Mouse (Mus musculus) kidney, embryonic 14.5 days (tissue): ENCODE measurements at regions not wholly inside any gene's neighbourhood (a gene's known extent, or its start where the extent isn't known, plus 50 kb on each side); places are given as distances from the start of the nearest gene placed in this dataset.
A peak's percentile ranks its signal among the peaks of the same experiment; 100 is the strongest.
"Not testable (repeated sequence)": the region's sequence is repeated elsewhere in the genome, so short reads cannot be mapped to it uniquely, and the experiment has no call there.

Source experiments
- ATAC-seq: fragments of 200-750 bp; cut with Nextera tagmentation; 2 replicates; pipeline ENCODE4 v1.8.0; 2017; ENCODE audit warnings: moderate number of reproducible peaks, mild to moderate bottlenecking, moderate TSS enrichment, moderate library complexity; ENCODE audit not compliant: low FRiP score, low TSS enrichment
- H3K27ac ChIP-seq: fragments of 300-500 bp; sonication (generic); 2 replicates; pipeline ENCODE4 v1.5.1; 2014; ENCODE audit warnings: low read depth, mild to moderate bottlenecking, low read length, moderate library complexity, mixed read lengths
- H3K27me3 ChIP-seq: fragments of 300-500 bp; sonication (generic); 2 replicates; pipeline ENCODE4 v1.6.1; 2014; ENCODE audit warnings: mild to moderate bottlenecking, low read length; ENCODE audit not compliant: control insufficient read depth, insufficient read depth
- H3K36me3 ChIP-seq: fragments of 300-500 bp; sonication (generic); 2 replicates; pipeline ENCODE4 v1.6.1; 2014; ENCODE audit warnings: low read length, mixed read lengths; ENCODE audit not compliant: control insufficient read depth, insufficient read depth
- H3K4me1 ChIP-seq: fragments of 300-500 bp; sonication (generic); 2 replicates; pipeline ENCODE4 v1.6.1; 2014; ENCODE audit warnings: low read length, mixed read lengths; ENCODE audit not compliant: control insufficient read depth, insufficient read depth
- H3K4me2 ChIP-seq: fragments of 300-500 bp; sonication (generic); replicated peaks from 2 replicates; pipeline ENCODE4 v1.6.1; 2014; ENCODE audit warnings: low read depth, mild to moderate bottlenecking, low read length
- H3K4me3 ChIP-seq: fragments of 300-500 bp; sonication (generic); 2 replicates; pipeline ENCODE4 v1.5.1; 2014; ENCODE audit warnings: mild to moderate bottlenecking, low read length
- H3K9ac ChIP-seq: fragments of 300-500 bp; sonication (generic); 2 replicates; pipeline ENCODE4 v1.6.1; 2014; ENCODE audit warnings: low read depth, mild to moderate bottlenecking, low read length, moderate library complexity
- H3K9me3 ChIP-seq: fragments of 300-500 bp; sonication (generic); 2 replicates; pipeline ENCODE4 v1.6.1; 2016; ENCODE audit warnings: low read length; ENCODE audit not compliant: control insufficient read depth
- WGBS: fragments of 180-500 bp; shearing (Covaris S2); extraction: QIAGEN DNeasy Blood & Tissue Kit; methylation state at CpG from one replicate; pipeline ENCODE4 v1.1.7; 2014; 5-methylcytosine and 5-hydroxymethylcytosine counted together

DNA sequence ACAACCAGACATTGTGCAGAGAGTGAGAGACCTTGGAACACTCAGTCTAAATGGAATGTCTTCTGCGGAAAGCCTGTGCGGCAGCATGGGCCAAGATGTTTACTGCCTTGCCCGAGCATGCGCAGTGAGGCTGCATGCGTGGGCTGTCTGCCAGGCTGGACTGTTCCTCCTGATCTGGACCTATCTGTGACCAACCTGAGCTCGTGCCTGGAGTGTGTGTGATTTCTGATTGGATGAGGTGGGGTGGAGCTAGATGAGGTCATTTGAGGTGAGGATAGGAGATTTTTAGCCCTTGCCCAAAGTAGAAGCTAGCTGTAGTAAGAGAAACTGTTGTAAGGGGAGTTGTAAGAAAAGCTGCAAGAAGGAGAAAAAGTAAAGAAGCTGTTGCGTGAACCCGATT is 121.2 kb downstream of the Rps12 start:
- H3K36me3 ChIP-seq, ATAC-seq, H3K4me3 ChIP-seq, H3K9ac ChIP-seq, H3K4me2 ChIP-seq, H3K27ac ChIP-seq, H3K4me1 ChIP-seq, H3K9me3 ChIP-seq, H3K27me3 ChIP-seq: not testable (repeated sequence)
- WGBS = 90% methylated on average over 8 of the region's 8 CpGs

- Histone ChIP-seq H3K9ac (no peak overlapping the region), H3K4me1 (no peaks in the 10 kb centered on the region), H3K4me3 (no peak overlapping the region), H3K4me2 (no peak overlapping the region), H3K36me3 (no peaks in the 10 kb centered on the region), H3K9me3 (no peaks in the 10 kb centered on the region), H3K27ac (no peak overlapping the region), H3K27me3 (no peaks in the 10 kb centered on the region)
- ATAC-seq = no peak
- 87% methylated on average over 4 of the region's 4 CpGs for WGBS
Observed at GRCm38 (mm10) chr10:23626201-23626600, 160.9 kb downstream of the Rps12 start.

GRCm38 (mm10) chr10:23612030-23612429 is 175.0 kb downstream of the Rps12 start:
- no peaks in the 10 kb centered on the region for H3K36me3 ChIP-seq
- no peak overlapping the region for H3K9ac ChIP-seq
- no peaks in the 10 kb centered on the region for H3K27me3 ChIP-seq
- WGBS = 88% methylated on average over 2 of the region's 2 CpGs
- no peaks in the 10 kb centered on the region for H3K4me1 ChIP-seq
- no peak for ATAC-seq
- H3K9me3 ChIP-seq = no peaks in the 10 kb centered on the region
- no peak overlapping the region for H3K4me2 ChIP-seq
- H3K27ac ChIP-seq = no peak overlapping the region
- no peak overlapping the region for H3K4me3 ChIP-seq

GRCm38 (mm10) chr10:23611183-23611582 is 175.9 kb downstream of the Rps12 start:
- Histone ChIP-seq H3K4me1 (no peaks in the 10 kb centered on the region), H3K4me3 (no peak overlapping the region), H3K4me2 (no peak overlapping the region), H3K9ac (no peak overlapping the region), H3K36me3 (no peaks in the 10 kb centered on the region), H3K27me3 (no peaks in the 10 kb centered on the region), H3K27ac (no peak overlapping the region), H3K9me3 (no peaks in the 10 kb centered on the region)
- WGBS = 41% methylated on average over 9 of the region's 9 CpGs
- peak; percentile 16; the same call in 1 of the 2 replicates for ATAC-seq

- 76% methylated on average over 6 of the region's 6 CpGs for WGBS
- no peak overlapping the region for H3K4me2 ChIP-seq
- H3K9me3 ChIP-seq = no peaks in the 10 kb centered on the region
- H3K36me3 ChIP-seq = no peaks in the 10 kb centered on the region
- no peaks in the 10 kb centered on the region for H3K27me3 ChIP-seq
- no peaks in the 10 kb centered on the region for H3K4me1 ChIP-seq
- no peak overlapping the region for H3K4me3 ChIP-seq
- H3K27ac ChIP-seq = no peak overlapping the region
- peak; percentile 20; the same call in 1 of the 2 replicates for ATAC-seq
- H3K9ac ChIP-seq = no peak overlapping the region
Observed at GRCm38 (mm10) chr10:23610485-23610884, 176.6 kb downstream of the Rps12 start.

DNA sequence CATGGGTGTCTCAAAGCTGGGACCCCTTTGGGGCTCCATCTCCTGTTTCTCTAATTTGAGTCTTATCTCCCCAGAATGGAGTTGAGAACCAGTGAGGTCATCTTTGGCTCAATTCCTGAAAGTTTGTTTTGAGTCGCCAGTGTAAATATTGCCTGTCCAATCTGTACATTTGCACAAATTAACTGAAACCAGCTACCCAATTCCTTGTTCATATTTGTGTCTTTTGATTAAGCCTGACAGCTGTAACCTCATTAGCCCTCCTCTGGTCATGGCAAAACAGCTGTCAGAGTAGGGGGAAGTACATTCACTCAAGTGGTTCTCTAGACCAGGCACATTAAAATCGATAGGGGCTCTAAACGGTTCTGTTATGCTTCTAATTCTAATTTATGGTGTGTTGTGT is 177.0 kb downstream of the Rps12 start:
- ATAC-seq = peak; percentile 35; the same call in 1 of the 2 replicates
- 50% methylated on average over 3 of the region's 3 CpGs for WGBS
- no peaks in the 10 kb centered on the region for H3K36me3 ChIP-seq
- H3K4me2 ChIP-seq = no peak overlapping the region
- H3K27ac ChIP-seq = no peak overlapping the region; the same call in 1 of the 2 replicates
- H3K4me3 ChIP-seq = no peak overlapping the region
- no peaks in the 10 kb centered on the region for H3K9me3 ChIP-seq
- H3K4me1 ChIP-seq = no peaks in the 10 kb centered on the region
- H3K9ac ChIP-seq = no peak overlapping the region
- H3K27me3 ChIP-seq = no peaks in the 10 kb centered on the region

DNA sequence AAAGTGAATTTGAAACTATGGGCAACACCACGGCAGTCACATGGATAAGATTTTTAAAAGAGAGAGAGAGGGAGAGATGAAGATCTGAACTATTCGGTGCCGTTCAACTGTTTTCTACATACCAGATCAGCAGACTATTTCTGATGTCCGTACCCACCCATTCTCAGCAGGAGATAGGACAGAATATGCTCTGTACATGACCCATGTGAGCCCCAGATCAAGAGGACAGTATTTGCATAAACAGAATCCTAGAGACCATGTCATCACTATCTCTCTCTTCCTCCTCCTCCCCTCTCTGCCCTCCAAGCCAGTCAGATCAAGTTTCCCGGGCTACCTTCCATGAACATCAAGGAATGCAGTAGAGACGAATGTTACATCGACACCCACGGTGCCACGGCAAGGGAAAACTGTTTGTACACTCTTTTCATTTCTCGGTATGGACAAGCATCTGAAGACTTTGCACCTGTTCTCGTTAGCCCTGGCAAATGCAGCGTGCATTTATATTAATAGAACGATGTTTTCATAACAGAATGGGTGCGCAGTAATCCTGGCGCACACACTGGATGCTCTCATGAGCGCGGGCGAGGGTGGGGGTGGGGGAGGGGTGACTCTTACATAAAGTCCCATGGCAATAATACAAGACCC is 177.7 kb downstream of the Rps12 start:
- Histone ChIP-seq H3K9me3 (no peaks in the 10 kb centered on the region), H3K4me3 (no peak overlapping the region), H3K27me3 (no peaks in the 10 kb centered on the region), H3K4me2 (no peak overlapping the region), H3K27ac (no peak overlapping the region; the same call in 1 of the 2 replicates), H3K9ac (no peak overlapping the region), H3K4me1 (no peaks in the 10 kb centered on the region), H3K36me3 (no peaks in the 10 kb centered on the region)
- ATAC-seq = no peak
- 73% methylated on average over 18 of the region's 18 CpGs for WGBS

DNA sequence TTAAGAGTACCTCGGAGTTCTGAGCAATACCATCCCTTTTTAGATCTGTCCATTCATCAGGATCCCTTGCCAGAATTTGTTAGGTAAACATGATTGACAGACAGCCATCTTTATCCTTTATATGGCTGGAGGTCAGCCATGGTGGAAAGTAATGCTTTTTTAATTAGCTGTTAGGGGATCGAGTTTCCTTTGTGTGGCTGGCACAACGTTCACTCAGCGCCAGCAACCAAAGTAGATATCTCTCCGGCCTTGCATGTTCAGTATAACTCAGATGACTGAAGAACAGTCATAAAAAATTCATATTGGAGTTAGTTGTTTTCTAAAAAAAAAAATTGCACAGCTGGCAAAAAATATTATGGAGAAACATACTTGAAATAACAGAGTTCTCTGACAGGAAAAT is 186.4 kb downstream of the Rps12 start:
- Histone ChIP-seq H3K27ac (no peak overlapping the region), H3K4me2 (no peak overlapping the region), H3K9ac (no peak overlapping the region), H3K9me3 (no peaks in the 10 kb centered on the region), H3K4me3 (no peak overlapping the region), H3K36me3 (no peaks in the 10 kb centered on the region), H3K27me3 (no peaks in the 10 kb centered on the region), H3K4me1 (no peaks in the 10 kb centered on the region)
- 0 out of 2 replicates have a peak, but pooled peaks have one; percentile 52 for ATAC-seq
- whole genome bisulfite sequencing = 22% methylated on average over 5 of the region's 5 CpGs

DNA sequence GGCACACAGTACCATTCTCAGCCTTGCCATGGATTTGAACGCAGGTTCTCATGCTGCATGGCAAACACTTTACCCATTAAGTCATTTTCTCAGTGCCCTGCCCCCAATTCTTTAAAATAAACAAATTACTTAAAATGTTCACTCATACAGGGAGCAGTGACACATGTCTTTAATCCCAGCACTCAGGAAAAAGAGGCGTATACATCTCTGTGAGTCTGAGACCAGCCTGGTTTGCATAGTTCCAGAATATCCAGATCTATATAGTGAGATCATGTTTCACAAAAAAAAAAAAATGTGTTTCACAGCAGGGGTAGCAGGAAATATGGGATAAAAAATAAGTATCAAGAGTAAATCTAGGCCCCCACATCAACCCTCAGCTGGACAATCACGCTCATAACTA is 191.5 kb downstream of the Rps12 start:
- no peaks in the 10 kb centered on the region for H3K9me3 ChIP-seq
- H3K27ac ChIP-seq = no peak overlapping the region
- H3K4me3 ChIP-seq = no peak overlapping the region
- no peak for ATAC-seq
- 92% methylated on average over 3 of the region's 3 CpGs for WGBS
- no peaks in the 10 kb centered on the region for H3K36me3 ChIP-seq
- H3K4me2 ChIP-seq = no peak overlapping the region
- H3K9ac ChIP-seq = no peak overlapping the region
- no peaks in the 10 kb centered on the region for H3K4me1 ChIP-seq
- H3K27me3 ChIP-seq = no peaks in the 10 kb centered on the region
